Mouse (Mus musculus) gastrocnemius, postnatal 25 days (tissue): ENCODE measurements around the gene Hpd. TPM values are rescaled to one million over a fixed set of nuclear protein-coding genes. Genes with fewer than 3 reads are reported as not detected.
A peak's percentile ranks its signal among the peaks of the same experiment; 100 is the strongest.

Experiments used
- DNase-seq: peaks from one replicate; pipeline ENCODE4 v3.0.0; 2022
- total RNA-seq, 2 experiments: library from RNA; stranded (reverse); gene quantifications; 1 replicate in 1 of 2; 2 replicates in 1 of 2; pipeline ENCODE4 v1.2.3; 2021

Hpd gene
- total RNA-seq, 2 experiments from 2014 or later = not detected

- no peak for DNase-seq
These were observed 3.4 kb upstream of the Hpd start for GRCm38 (mm10) chr5:123185966-123186365.

- peak; percentile 33 for DNase-seq
These were observed 991 bp downstream of the Hpd start for GRCm38 (mm10) chr5:123181536-123181935.

GRCm38 (mm10) chr5:123180390-123180789 is 2.1 kb downstream of the Hpd start:
- DNase-seq = no peak

- no peak for DNase-seq
These were observed 3.7 kb downstream of the Hpd start for GRCm38 (mm10) chr5:123178792-123179191.

- peak; percentile 72 for DNase-seq
These were observed 10.7 kb downstream of the Hpd start for GRCm38 (mm10) chr5:123171646-123172350.

- DNase-seq = no peak
These were observed 12.2 kb downstream of the Hpd start for GRCm38 (mm10) chr5:123170365-123170764.

GRCm38 (mm10) chr5:123169284-123169683 is 13.2 kb downstream of the Hpd start, which contains the start of gene Psmd9:
TSS of gene Psmd9 (plus strand) at chr5:123169413.
- no peak for DNase-seq

- DNase-seq = no peak
These were observed 14.9 kb downstream of the Hpd start for GRCm38 (mm10) chr5:123167591-123167990.

- DNase-seq = no peak
These were observed 16.1 kb downstream of the Hpd start for GRCm38 (mm10) chr5:123166437-123166836.

GRCm38 (mm10) chr5:123162942-123163341 is 19.6 kb downstream of the Hpd start:
- no peak for DNase-seq

GRCm38 (mm10) chr5:123160341-123160740 is 22.2 kb downstream of the Hpd start:
- no peak for DNase-seq

- DNase-seq = no peak
These were observed 22.7 kb downstream of the Hpd start for GRCm38 (mm10) chr5:123159866-123160265.

- no peak for DNase-seq
These were observed 23.1 kb downstream of the Hpd start for GRCm38 (mm10) chr5:123159446-123159845.

- DNase-seq = no peak
These were observed 24.6 kb downstream of the Hpd start for GRCm38 (mm10) chr5:123157972-123158371.

- DNase-seq = no peak
These were observed 25.8 kb downstream of the Hpd start for GRCm38 (mm10) chr5:123156763-123157162.

- DNase-seq = peak; percentile 70
These were observed 27.1 kb downstream of the Hpd start for GRCm38 (mm10) chr5:123155425-123155824.

GRCm38 (mm10) chr5:123152901-123153300 is 29.6 kb downstream of the Hpd start:
- DNase-seq = no peak

- no peak for DNase-seq
These were observed 30.7 kb downstream of the Hpd start for GRCm38 (mm10) chr5:123151707-123152362.

- DNase-seq = no peak
These were observed 31.4 kb downstream of the Hpd start for GRCm38 (mm10) chr5:123151077-123151476.

- no peak for DNase-seq
These were observed 31.9 kb downstream of the Hpd start for GRCm38 (mm10) chr5:123150641-123151040.

GRCm38 (mm10) chr5:123149451-123150400 is 32.8 kb downstream of the Hpd start:
- DNase-seq = peak; percentile 84

GRCm38 (mm10) chr5:123148073-123148722 is 34.3 kb downstream of the Hpd start:
- no peak for DNase-seq
